Mouse (Mus musculus): ENCODE measurements at regions not wholly inside any gene's neighbourhood (a gene's known extent, or its start where the extent isn't known, plus 50 kb on each side); places are given as distances from the start of the nearest gene placed in this dataset.

- TF ChIP-seq MEF2A (IDR thresholded peaks at IDR 0.05; ENCODE audit: extremely low read depth, insufficient replicate concordance, low read depth, low read length, poor library complexity, severe bottlenecking) (no peak), E2F4 (IDR thresholded peaks at IDR 0.05; ENCODE audit: borderline replicate concordance, low read depth, low read length) (no peak), POLR2A (IDR thresholded peaks at IDR 0.05; ENCODE audit: control insufficient read depth in 1 of 2, insufficient read depth in 1 of 2, low read depth in 1 of 2, low read length in 2 of 2, poor library complexity in 1 of 2) (no peak), ZC3H11A (IDR thresholded peaks at IDR 0.05; ENCODE audit: low read depth, low read length) (no peak), RAD21 (IDR thresholded peaks at IDR 0.05; ENCODE audit: low read depth, low read length) (no peak), JUND (IDR thresholded peaks at IDR 0.05; ENCODE audit: low read depth, low read length) (no peak), GABPA (IDR thresholded peaks at IDR 0.05; ENCODE audit: low read depth, low read length) (no peak), RCOR1 (IDR thresholded peaks at IDR 0.05; ENCODE audit: low read depth, low read length) (no peak), MYB (IDR thresholded peaks at IDR 0.05; ENCODE audit: low read depth, low read length) (no peak), SMC3 (IDR thresholded peaks at IDR 0.05; ENCODE audit: low read depth, low read length) (no peak), NELFE (IDR thresholded peaks at IDR 0.05; ENCODE audit: low read depth, low read length) (no peak), TCF12 (IDR thresholded peaks at IDR 0.05; ENCODE audit: low read depth, low read length) (no peak), MYC (IDR thresholded peaks at IDR 0.05; ENCODE audit: low read depth, low read length) (no peak), CHD1 (IDR thresholded peaks at IDR 0.05; ENCODE audit: low read depth, low read length) (no peak), KAT2A (conservative IDR thresholded peaks at IDR 0.05; ENCODE audit: low read depth, low read length) (no peak), GATA1 (IDR thresholded peaks at IDR 0.05; ENCODE audit: low read depth, low read length) (no peak), POLR2AphosphoS5 (IDR thresholded peaks at IDR 0.05; ENCODE audit: borderline replicate concordance, low read depth, low read length) (no peak), MXI1 (IDR thresholded peaks at IDR 0.05; ENCODE audit: low read depth, low read length) (no peak), TBP (IDR thresholded peaks at IDR 0.05; ENCODE audit: low read depth, low read length) (no peak), BHLHE40 (IDR thresholded peaks at IDR 0.05; ENCODE audit: borderline replicate concordance, low read depth, low read length) (no peak)
- Histone ChIP-seq H3K4me1 (ENCODE audit: control insufficient read depth in 1 of 2, insufficient read depth in 2 of 2, low read length in 2 of 2) (peaks cover 0 to 8% of the 10 kb centered on the region in 2 experiments; a peak in 3 of 4 replicates), H3K27ac (ENCODE audit: control insufficient read depth, low read depth, low read length) (no peak overlapping the region), H3K27me3 (ENCODE audit: control insufficient read depth in 1 of 2, insufficient read depth in 2 of 2, low read length in 2 of 2) (peaks cover 0 to 2% of the 10 kb centered on the region in 2 experiments; a peak in 2 of 4 replicates), H3K36me3 (ENCODE audit: control insufficient read depth in 1 of 2, insufficient read depth in 2 of 2, low read length in 2 of 2) (peaks cover 0 to 5% of the 10 kb centered on the region in 2 experiments; a peak in 2 of 4 replicates), H3K9ac (ENCODE audit: control insufficient read depth, low read depth, low read length, poor library complexity, severe bottlenecking) (no peak overlapping the region), H3K9me3 (replicated peaks; ENCODE audit: insufficient read depth, low read length) (no peaks in the 10 kb centered on the region), H3K4me3 (ENCODE audit: control insufficient read depth in 1 of 2, insufficient read depth in 1 of 2, low read depth in 2 of 2, low read length in 2 of 2) (no peak overlapping the region), H3K79me2 (ENCODE audit: control insufficient read depth, insufficient read depth, low read length, poor library complexity) (no peaks in the 10 kb centered on the region)
- DNase-seq (ENCODE audit: low read depth, low spot score): no peak
Observed at GRCm38 (mm10) chr7:83088125-83088524, 221.0 kb downstream of the Mex3b start.

DNA sequence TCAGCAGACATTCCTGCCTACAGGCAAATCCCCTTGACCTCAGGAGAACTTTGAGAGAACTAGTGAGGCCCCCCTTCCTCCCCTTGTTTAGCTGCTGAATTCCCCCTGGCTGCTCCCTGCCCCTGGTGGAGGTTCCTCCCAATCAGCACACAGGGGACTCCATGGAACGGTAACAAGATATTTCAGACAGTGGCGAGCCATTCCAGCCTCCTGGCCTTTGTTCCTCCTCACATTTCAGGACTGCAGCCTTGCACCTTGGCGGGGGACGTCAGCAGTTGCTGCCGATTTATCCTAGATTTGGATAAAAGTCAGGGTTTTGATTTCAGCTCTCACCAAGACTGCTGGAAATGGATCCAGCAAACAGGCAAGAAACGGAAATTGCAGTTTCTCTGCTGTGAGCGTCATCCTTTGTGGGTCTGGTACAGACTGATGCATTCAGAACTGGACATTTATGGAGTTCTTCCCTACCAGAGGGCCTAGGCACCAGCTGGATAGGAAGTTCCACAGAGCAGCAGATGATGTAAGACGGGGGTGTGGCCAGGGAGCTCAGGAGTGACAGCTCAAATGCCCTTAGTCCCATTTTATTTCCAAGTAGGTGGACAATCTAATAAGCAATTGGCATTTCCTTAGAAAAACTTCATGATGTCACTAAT is 222.3 kb downstream of the Mex3b start:
- H3K27ac ChIP-seq (ENCODE audit: control insufficient read depth, low read depth, low read length): no peak overlapping the region
- peaks cover 0 to 2% of the 10 kb centered on the region in 2 experiments; a peak in 2 of 4 replicates for H3K27me3 ChIP-seq (ENCODE audit: control insufficient read depth in 1 of 2, insufficient read depth in 2 of 2, low read length in 2 of 2)
- H3K4me1 ChIP-seq (ENCODE audit: control insufficient read depth in 1 of 2, insufficient read depth in 2 of 2, low read length in 2 of 2): peaks cover 0 to 8% of the 10 kb centered on the region in 2 experiments; a peak in 3 of 4 replicates
- peaks cover 0 to 5% of the 10 kb centered on the region in 2 experiments; a peak in 2 of 4 replicates for H3K36me3 ChIP-seq (ENCODE audit: control insufficient read depth in 1 of 2, insufficient read depth in 2 of 2, low read length in 2 of 2)
- TF ChIP-seq CHD1 (IDR thresholded peaks at IDR 0.05; ENCODE audit: low read depth, low read length): no peak
- no peak for TF ChIP-seq MXI1 (IDR thresholded peaks at IDR 0.05; ENCODE audit: low read depth, low read length)
- no peak for TF ChIP-seq TCF12 (IDR thresholded peaks at IDR 0.05; ENCODE audit: low read depth, low read length)
- TF ChIP-seq MAZ (IDR thresholded peaks at IDR 0.05; ENCODE audit: low read depth, low read length): no peak
- TF ChIP-seq ZNF384 (IDR thresholded peaks at IDR 0.05; ENCODE audit: low read depth, low read length): no peak
- no peak for TF ChIP-seq GABPA (IDR thresholded peaks at IDR 0.05; ENCODE audit: low read depth, low read length)
- TF ChIP-seq TAL1 (IDR thresholded peaks at IDR 0.05; ENCODE audit: low read length): no peak
- no peak for TF ChIP-seq POLR2A (IDR thresholded peaks at IDR 0.05; ENCODE audit: control insufficient read depth in 1 of 2, insufficient read depth in 1 of 2, low read depth in 1 of 2, low read length in 2 of 2, poor library complexity in 1 of 2)
- no peak for TF ChIP-seq MAFK (IDR thresholded peaks at IDR 0.05; ENCODE audit: borderline replicate concordance, low read depth, low read length)
- H3K9me3 ChIP-seq (replicated peaks; ENCODE audit: insufficient read depth, low read length): no peaks in the 10 kb centered on the region
- H3K9ac ChIP-seq (ENCODE audit: control insufficient read depth, low read depth, low read length, poor library complexity, severe bottlenecking): no peak overlapping the region
- DNase-seq (ENCODE audit: low read depth, low spot score): no peak
- no peak overlapping the region for H3K4me3 ChIP-seq (ENCODE audit: control insufficient read depth in 1 of 2, insufficient read depth in 1 of 2, low read depth in 2 of 2, low read length in 2 of 2)
- no peaks in the 10 kb centered on the region for H3K79me2 ChIP-seq (ENCODE audit: control insufficient read depth, insufficient read depth, low read length, poor library complexity)
